Mouse (Mus musculus): ENCODE results near the gene Aff3. TPM values are rescaled to one million over a fixed set of nuclear protein-coding genes. Genes with fewer than 3 reads are reported as not detected.
A peak's percentile ranks its signal among the peaks of the same experiment; 100 is the strongest.

Aff3 gene
- total and polyA plus RNA-seq, 2 experiments from 2014 or later = 23.1 to 55.6 TPM

- Histone ChIP-seq H3K9me3 (ENCODE audit: low read length) (no peaks in the 10 kb centered on the region), H3K36me3 (ENCODE audit: insufficient read depth, low read length) (no peaks in the 10 kb centered on the region), H3K27me3 (ENCODE audit: insufficient read depth, low read length) (no peaks in the 10 kb centered on the region), H3K9ac (replicated peaks; ENCODE audit: low read length) (peak overlapping the region; percentile 21), H3K4me3 (ENCODE audit: low read length) (no peak overlapping the region), H3K27ac (peak overlapping the region; percentile 46), H3K4me2 (ENCODE audit: low read depth, low read length) (no peak overlapping the region), H3K4me1 (ENCODE audit: insufficient read depth, low read length) (peaks cover 12% of the 10 kb centered on the region; the same call in 1 of the 2 replicates)
- WGBS = 9% methylated on average over 11 of the region's 11 CpGs
- no peak for DNase-seq (ENCODE audit: low spot score)
- TF ChIP-seq CTCF (IDR thresholded peaks at IDR 0.05; ENCODE audit: low read depth) = no peak
- no peak for ATAC-seq
Measured at GRCm38 (mm10) chr1:38562397-38563199, 102.2 kb downstream of the Aff3 start.

- Histone ChIP-seq H3K27ac (no peak overlapping the region), H3K4me1 (ENCODE audit: insufficient read depth, low read length) (peaks cover 8% of the 10 kb centered on the region; the same call in 1 of the 2 replicates), H3K36me3 (ENCODE audit: insufficient read depth, low read length) (no peaks in the 10 kb centered on the region), H3K9ac (replicated peaks; ENCODE audit: low read length) (no peak overlapping the region), H3K27me3 (ENCODE audit: insufficient read depth, low read length) (no peaks in the 10 kb centered on the region), H3K4me2 (ENCODE audit: low read depth, low read length) (no peak overlapping the region), H3K4me3 (ENCODE audit: low read length) (no peak overlapping the region), H3K9me3 (ENCODE audit: low read length) (no peaks in the 10 kb centered on the region)
- 61% methylated on average over 7 of the region's 7 CpGs for WGBS
- no peak for TF ChIP-seq CTCF (IDR thresholded peaks at IDR 0.05; ENCODE audit: low read depth)
- ATAC-seq (no peak), DNase-seq (ENCODE audit: low spot score) (no peak)
Measured at GRCm38 (mm10) chr1:38561331-38561730, 103.4 kb downstream of the Aff3 start.

GRCm38 (mm10) chr1:38560666-38561065 is 104.1 kb downstream of the Aff3 start:
- no peak overlapping the region for H3K27ac ChIP-seq
- WGBS = 75% methylated on average over 9 of the region's 9 CpGs
- H3K36me3 ChIP-seq (ENCODE audit: insufficient read depth, low read length) = no peaks in the 10 kb centered on the region
- H3K27me3 ChIP-seq (ENCODE audit: insufficient read depth, low read length) = no peaks in the 10 kb centered on the region
- no peak overlapping the region for H3K4me2 ChIP-seq (ENCODE audit: low read depth, low read length)
- no peaks in the 10 kb centered on the region for H3K9me3 ChIP-seq (ENCODE audit: low read length)
- 0 out of 2 replicates have a peak, but pooled peaks cover 2% of the 10 kb centered on the region for H3K4me1 ChIP-seq (ENCODE audit: insufficient read depth, low read length)
- no peak for TF ChIP-seq CTCF (IDR thresholded peaks at IDR 0.05; ENCODE audit: low read depth)
- no peak overlapping the region for H3K9ac ChIP-seq (replicated peaks; ENCODE audit: low read length)
- no peak overlapping the region for H3K4me3 ChIP-seq (ENCODE audit: low read length)
- ATAC-seq = no peak
- no peak for DNase-seq (ENCODE audit: low spot score)

- 89% methylated on average over 8 of the region's 8 CpGs for WGBS
- TF ChIP-seq CTCF (IDR thresholded peaks at IDR 0.05; ENCODE audit: low read depth) = no peak
- no peak overlapping the region for H3K4me3 ChIP-seq (ENCODE audit: low read length)
- no peak overlapping the region for H3K27ac ChIP-seq
- H3K4me2 ChIP-seq (ENCODE audit: low read depth, low read length) = no peak overlapping the region
- H3K27me3 ChIP-seq (ENCODE audit: insufficient read depth, low read length) = no peaks in the 10 kb centered on the region
- no peak for DNase-seq (ENCODE audit: low spot score)
- no peak for ATAC-seq
- no peaks in the 10 kb centered on the region for H3K4me1 ChIP-seq (ENCODE audit: insufficient read depth, low read length)
- H3K9ac ChIP-seq (replicated peaks; ENCODE audit: low read length) = no peak overlapping the region
- H3K36me3 ChIP-seq (ENCODE audit: insufficient read depth, low read length) = no peaks in the 10 kb centered on the region
- no peaks in the 10 kb centered on the region for H3K9me3 ChIP-seq (ENCODE audit: low read length)
Measured at GRCm38 (mm10) chr1:38557615-38558014, 107.1 kb downstream of the Aff3 start.

- TF ChIP-seq CTCF (IDR thresholded peaks at IDR 0.05; ENCODE audit: low read depth) = no peak
- ATAC-seq = no peak
- no peaks in the 10 kb centered on the region for H3K36me3 ChIP-seq (ENCODE audit: insufficient read depth, low read length)
- H3K4me3 ChIP-seq (ENCODE audit: low read length) = no peak overlapping the region
- WGBS = 68% methylated on average over 3 of the region's 3 CpGs
- no peaks in the 10 kb centered on the region for H3K4me1 ChIP-seq (ENCODE audit: insufficient read depth, low read length)
- H3K9ac ChIP-seq (replicated peaks; ENCODE audit: low read length) = no peak overlapping the region
- DNase-seq (ENCODE audit: low spot score) = no peak
- H3K27me3 ChIP-seq (ENCODE audit: insufficient read depth, low read length) = no peaks in the 10 kb centered on the region
- H3K27ac ChIP-seq = no peak overlapping the region
- H3K4me2 ChIP-seq (ENCODE audit: low read depth, low read length) = no peak overlapping the region
- no peaks in the 10 kb centered on the region for H3K9me3 ChIP-seq (ENCODE audit: low read length)
Measured at GRCm38 (mm10) chr1:38554546-38554945, 110.2 kb downstream of the Aff3 start.

- no peaks in the 10 kb centered on the region for H3K9me3 ChIP-seq (ENCODE audit: low read length)
- no peak overlapping the region for H3K4me3 ChIP-seq (ENCODE audit: low read length)
- no peak overlapping the region for H3K4me2 ChIP-seq (ENCODE audit: low read depth, low read length)
- TF ChIP-seq CTCF (IDR thresholded peaks at IDR 0.05; ENCODE audit: low read depth) = no peak
- 41% methylated on average over 6 of the region's 6 CpGs for WGBS
- no peaks in the 10 kb centered on the region for H3K27me3 ChIP-seq (ENCODE audit: insufficient read depth, low read length)
- no peak overlapping the region for H3K9ac ChIP-seq (replicated peaks; ENCODE audit: low read length)
- H3K36me3 ChIP-seq (ENCODE audit: insufficient read depth, low read length) = no peaks in the 10 kb centered on the region
- no peak overlapping the region for H3K27ac ChIP-seq
- no peak for DNase-seq (ENCODE audit: low spot score)
- no peaks in the 10 kb centered on the region for H3K4me1 ChIP-seq (ENCODE audit: insufficient read depth, low read length)
- peak; percentile 61 for ATAC-seq
Measured at GRCm38 (mm10) chr1:38553090-38553489, 111.7 kb downstream of the Aff3 start.

GRCm38 (mm10) chr1:38550579-38550978 is 114.2 kb downstream of the Aff3 start:
- H3K36me3 ChIP-seq (ENCODE audit: insufficient read depth, low read length) = no peaks in the 10 kb centered on the region
- WGBS = 79% methylated on average over 13 of the region's 13 CpGs
- no peaks in the 10 kb centered on the region for H3K9me3 ChIP-seq (ENCODE audit: low read length)
- no peak overlapping the region for H3K4me3 ChIP-seq (ENCODE audit: low read length)
- ATAC-seq (no peak), DNase-seq (ENCODE audit: low spot score) (no peak)
- H3K27ac ChIP-seq = no peak overlapping the region
- peaks cover 16% of the 10 kb centered on the region for H3K4me1 ChIP-seq (ENCODE audit: insufficient read depth, low read length)
- TF ChIP-seq CTCF (IDR thresholded peaks at IDR 0.05; ENCODE audit: low read depth) = no peak
- no peaks in the 10 kb centered on the region for H3K27me3 ChIP-seq (ENCODE audit: insufficient read depth, low read length)
- H3K4me2 ChIP-seq (ENCODE audit: low read depth, low read length) = no peak overlapping the region
- no peak overlapping the region for H3K9ac ChIP-seq (replicated peaks; ENCODE audit: low read length)

Data from hindbrain, postnatal 0 days (tissue).